Mouse (Mus musculus) liver, embryonic 16.5 days (tissue): ENCODE results near the gene Prss44. TPM values are rescaled to one million over a fixed set of nuclear protein-coding genes. Genes with fewer than 3 reads are reported as not detected.
"Not testable (repeated sequence)": the region's sequence is repeated elsewhere in the genome, so short reads cannot be mapped to it uniquely, and the experiment has no call there.

Experiments
- ATAC-seq: fragments of 200-750 bp; cut with Nextera tagmentation; 2 replicates; pipeline ENCODE4 v1.8.0; 2017; ENCODE audit warnings: low read depth, mild to moderate bottlenecking, moderate number of reproducible peaks, moderate library complexity
- H3K27ac ChIP-seq: fragments of 300-500 bp; sonication (generic); 2 replicates; pipeline ENCODE4 v1.5.1; 2014; ENCODE audit warnings: mild to moderate bottlenecking, low read length
- H3K27me3 ChIP-seq: fragments of 300-500 bp; sonication (generic); 2 replicates; pipeline ENCODE4 v1.6.1; 2014; ENCODE audit warnings: low read depth, low read length, mixed read lengths; ENCODE audit not compliant: control insufficient read depth, insufficient read depth
- H3K36me3 ChIP-seq: fragments of 300-500 bp; sonication (generic); 2 replicates; pipeline ENCODE4 v1.6.1; 2014; ENCODE audit warnings: mild to moderate bottlenecking; ENCODE audit not compliant: control insufficient read depth, insufficient read depth
- H3K4me1 ChIP-seq: fragments of 300-500 bp; sonication (generic); 2 replicates; pipeline ENCODE4 v1.6.1; 2014; ENCODE audit warnings: low read depth, low read length, mixed read lengths; ENCODE audit not compliant: control insufficient read depth
- H3K4me2 ChIP-seq: fragments of 300-500 bp; sonication (generic); 2 replicates; pipeline ENCODE4 v1.6.1; 2014; ENCODE audit warnings: low read depth, low read length, mixed read lengths
- H3K4me3 ChIP-seq: fragments of 300-500 bp; sonication (generic); 2 replicates; pipeline ENCODE4 v1.5.1; 2014; ENCODE audit warnings: low read depth, mild to moderate bottlenecking, low read length
- H3K9ac ChIP-seq: fragments of 300-500 bp; sonication (generic); 2 replicates; pipeline ENCODE4 v1.6.1; 2014; ENCODE audit warnings: low read depth, low read length
- H3K9me3 ChIP-seq: fragments of 300-500 bp; sonication (generic); replicated peaks from 2 replicates; pipeline ENCODE4 v1.6.1; 2016; ENCODE audit warnings: low read length; ENCODE audit not compliant: control insufficient read depth
- WGBS: fragments of 180-500 bp; shearing (Covaris S2); extraction: QIAGEN DNeasy Blood & Tissue Kit; methylation state at CpG from one replicate; pipeline ENCODE4 v1.1.7; 2014; ENCODE audit not compliant: insufficient replicate concordance; 5-methylcytosine and 5-hydroxymethylcytosine counted together
- polyA plus RNA-seq: library from polyadenylated mRNA; unstranded; fragments of >200 nt; fragmentation: Nextera tagmentation; extraction: Ambion mirVana; gene quantifications from 2 replicates; pipeline ENCODE4 v1.2.1, GENCODE M21; 2015

Prss44 gene
- polyA plus RNA-seq, 1 experiment from 2014 or later, result not detected

GRCm38 (mm10) chr9:110820546-110820945 lies 6.8 kb downstream of the Prss44 start:
- H3K27ac ChIP-seq, H3K36me3 ChIP-seq, H3K4me2 ChIP-seq, ATAC-seq, H3K27me3 ChIP-seq, H3K4me3 ChIP-seq, H3K9ac ChIP-seq, H3K4me1 ChIP-seq, H3K9me3 ChIP-seq: not testable (repeated sequence)

GRCm38 (mm10) chr9:110821436-110821835 lies 7.6 kb downstream of the Prss44 start:
- Histone ChIP-seq H3K36me3 (no peaks in the 10 kb centered on the region), H3K27ac (no peak overlapping the region), H3K27me3 (no peaks in the 10 kb centered on the region), H3K4me2 (no peak overlapping the region), H3K9ac (no peak overlapping the region), H3K4me3 (no peak overlapping the region), H3K4me1 (no peaks in the 10 kb centered on the region), H3K9me3 (no peaks in the 10 kb centered on the region)
- ATAC-seq, result no peak
- WGBS, result 61% methylated on average over 7 of the region's 7 CpGs

GRCm38 (mm10) chr9:110825426-110825825 lies 11.6 kb downstream of the Prss44 start:
- no peaks in the 10 kb centered on the region for H3K4me1 ChIP-seq
- H3K27ac ChIP-seq, result no peak overlapping the region
- no peak overlapping the region for H3K4me3 ChIP-seq
- WGBS, result 50% methylated on average over 4 of the region's 4 CpGs
- ATAC-seq, result no peak
- no peaks in the 10 kb centered on the region for H3K9me3 ChIP-seq
- no peaks in the 10 kb centered on the region; the same call in 1 of the 2 replicates for H3K27me3 ChIP-seq
- H3K36me3 ChIP-seq, result no peaks in the 10 kb centered on the region
- no peak overlapping the region for H3K9ac ChIP-seq
- no peak overlapping the region for H3K4me2 ChIP-seq

- 25% methylated on average over 7 of the region's 7 CpGs for WGBS
- ATAC-seq, result no peak
- H3K4me1 ChIP-seq, result no peaks in the 10 kb centered on the region
- no peak overlapping the region for H3K9ac ChIP-seq
- no peak overlapping the region for H3K27ac ChIP-seq
- no peaks in the 10 kb centered on the region for H3K9me3 ChIP-seq
- H3K4me3 ChIP-seq, result no peak overlapping the region
- no peak overlapping the region for H3K4me2 ChIP-seq
- no peaks in the 10 kb centered on the region; the same call in 1 of the 2 replicates for H3K27me3 ChIP-seq
- H3K36me3 ChIP-seq, result no peaks in the 10 kb centered on the region
These were observed 12.0 kb downstream of the Prss44 start for GRCm38 (mm10) chr9:110825832-110826231.

- WGBS, result 52% methylated on average over 3 of the region's 3 CpGs
- Histone ChIP-seq H3K36me3 (no peaks in the 10 kb centered on the region), H3K27me3 (no peaks in the 10 kb centered on the region; the same call in 1 of the 2 replicates), H3K27ac (no peak within 1 kb of the TSS), H3K4me3 (no peak within 1 kb of the TSS), H3K4me1 (no peaks in the 10 kb centered on the region), H3K9ac (no peak within 1 kb of the TSS), H3K9me3 (no peaks in the 10 kb centered on the region), H3K4me2 (no peak within 1 kb of the TSS)
- no peak for ATAC-seq
These were observed 12.6 kb downstream of the Prss44 start, which contains the start of gene Prss43 for GRCm38 (mm10) chr9:110826390-110826789. TSS of gene Prss43 (plus strand) at chr9:110826690.

- 49% methylated on average over 5 of the region's 5 CpGs for WGBS
- H3K4me3 ChIP-seq, result no peak overlapping the region
- H3K4me1 ChIP-seq, result no peaks in the 10 kb centered on the region
- H3K9ac ChIP-seq, result no peak overlapping the region
- no peaks in the 10 kb centered on the region for H3K36me3 ChIP-seq
- no peak overlapping the region for H3K4me2 ChIP-seq
- no peak overlapping the region for H3K27ac ChIP-seq
- ATAC-seq, result no peak
- no peaks in the 10 kb centered on the region; the same call in 1 of the 2 replicates for H3K27me3 ChIP-seq
- no peaks in the 10 kb centered on the region for H3K9me3 ChIP-seq
These were observed 19.2 kb downstream of the Prss44 start for GRCm38 (mm10) chr9:110833021-110833420.

GRCm38 (mm10) chr9:110834411-110834810 lies 20.6 kb downstream of the Prss44 start, which contains the start of gene Prss45:
TSS of gene Prss45 (plus strand) at chr9:110834588.
- Histone ChIP-seq H3K4me2 (no peak within 1 kb of the TSS), H3K9ac (no peak within 1 kb of the TSS), H3K9me3 (no peaks in the 10 kb centered on the region), H3K27me3 (no peaks in the 10 kb centered on the region), H3K27ac (no peak within 1 kb of the TSS), H3K4me1 (no peaks in the 10 kb centered on the region), H3K4me3 (no peak within 1 kb of the TSS), H3K36me3 (no peaks in the 10 kb centered on the region)
- 68% methylated on average over 19 of the region's 19 CpGs for WGBS
- ATAC-seq, result no peak

GRCm38 (mm10) chr9:110834961-110835360 lies 21.2 kb downstream of the Prss44 start:
- no peaks in the 10 kb centered on the region for H3K36me3 ChIP-seq
- no peak overlapping the region for H3K9ac ChIP-seq
- ATAC-seq, result no peak
- H3K4me1 ChIP-seq, result no peaks in the 10 kb centered on the region
- no peaks in the 10 kb centered on the region for H3K9me3 ChIP-seq
- no peak overlapping the region for H3K27ac ChIP-seq
- no peak overlapping the region for H3K4me2 ChIP-seq
- no peaks in the 10 kb centered on the region for H3K27me3 ChIP-seq
- 41% methylated on average over 10 of the region's 10 CpGs for WGBS
- H3K4me3 ChIP-seq, result no peak overlapping the region

- H3K27ac ChIP-seq, result no peak overlapping the region
- 35% methylated on average over 2 of the region's 2 CpGs for WGBS
- H3K36me3 ChIP-seq, result no peaks in the 10 kb centered on the region
- no peak overlapping the region for H3K4me2 ChIP-seq
- H3K9ac ChIP-seq, result no peak overlapping the region
- H3K27me3 ChIP-seq, result no peaks in the 10 kb centered on the region
- no peak for ATAC-seq
- H3K4me3 ChIP-seq, result no peak overlapping the region
- H3K4me1 ChIP-seq, result peaks cover 3% of the 10 kb centered on the region
- no peaks in the 10 kb centered on the region for H3K9me3 ChIP-seq
These were observed 22.3 kb downstream of the Prss44 start for GRCm38 (mm10) chr9:110836112-110836511.
